Mouse (Mus musculus) ES-Bruce4 (cell line): ENCODE measurements at regions not wholly inside any gene's neighbourhood (a gene's known extent, or its start where the extent isn't known, plus 50 kb on each side); places are given as distances from the start of the nearest gene placed in this dataset.

Experiments used
- H3K27ac ChIP-seq: 2 replicates; pipeline ENCODE4 v1.5.1; 2012; ENCODE audit warnings: low read length, inconsistent platforms; ENCODE audit not compliant: insufficient read depth
- H3K27me3 ChIP-seq: 2 replicates; pipeline ENCODE4 v1.6.1; 2012; ENCODE audit warnings: mild to moderate bottlenecking, low read length, inconsistent platforms; ENCODE audit not compliant: control insufficient read depth, poor library complexity, insufficient read depth, severe bottlenecking
- H3K36me3 ChIP-seq: 2 replicates; pipeline ENCODE4 v1.6.1; 2012; ENCODE audit warnings: inconsistent platforms, mild to moderate bottlenecking, low read length, moderate library complexity; ENCODE audit not compliant: control insufficient read depth, poor library complexity, insufficient read depth, severe bottlenecking
- H3K4me1 ChIP-seq: one replicate; pipeline ENCODE4 v1.8.1; 2011; ENCODE audit warnings: low read length; ENCODE audit not compliant: control insufficient read depth, insufficient read depth
- H3K4me3 ChIP-seq: 2 replicates; pipeline ENCODE4 v1.5.1; 2011; ENCODE audit warnings: low read depth, mild to moderate bottlenecking, low read length
- H3K9ac ChIP-seq: 2 replicates; pipeline ENCODE4 v1.6.1; 2012; ENCODE audit warnings: low read depth, mild to moderate bottlenecking, inconsistent platforms; ENCODE audit not compliant: poor library complexity, severe bottlenecking
- H3K9me3 ChIP-seq: replicated peaks from 2 replicates; pipeline ENCODE4 v1.6.1; 2012; ENCODE audit warnings: mild to moderate bottlenecking, low read length, inconsistent platforms; ENCODE audit not compliant: control insufficient read depth, poor library complexity, insufficient read depth, severe bottlenecking
- CTCF ChIP-seq: IDR thresholded peaks from one replicate; pipeline ENCODE4 v1.8.1; 2011; ENCODE audit warnings: low read depth, low read length
- EP300 ChIP-seq: IDR thresholded peaks from 2 replicates; pipeline ENCODE4 v1.6.1; 2011; ENCODE audit warnings: low read depth, low read length; ENCODE audit not compliant: insufficient read depth
- POLR2A ChIP-seq: IDR thresholded peaks from one replicate; pipeline ENCODE4 v1.8.1; 2011; ENCODE audit warnings: low read length; ENCODE audit not compliant: insufficient read depth

DNA sequence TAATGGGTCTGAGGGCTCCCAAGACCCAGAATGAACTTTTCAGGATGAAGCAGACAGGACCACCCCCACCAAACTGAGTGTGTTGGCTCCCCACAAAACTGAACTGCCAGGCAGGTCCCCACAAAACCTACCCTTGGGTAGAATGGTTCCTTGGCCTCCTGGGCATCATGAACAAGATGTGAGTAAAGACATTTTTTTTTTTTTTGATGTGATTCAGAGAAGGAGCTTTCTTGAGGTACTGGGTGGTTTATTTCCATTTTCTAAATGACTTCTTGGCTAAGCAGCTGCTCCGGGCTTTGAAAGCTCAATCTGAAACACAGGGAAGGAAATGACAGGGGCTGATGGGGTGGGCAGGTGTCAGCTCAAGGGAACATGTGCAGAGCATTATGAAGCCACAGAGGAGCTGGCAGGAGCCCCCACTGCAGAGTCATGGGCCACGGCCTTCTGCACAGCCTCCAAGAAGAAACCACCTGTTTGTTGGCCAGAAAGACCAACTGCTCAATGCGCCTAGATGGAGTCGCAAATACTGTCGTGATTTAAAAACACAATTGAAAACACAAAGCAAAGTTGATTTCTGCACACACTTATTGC lies 86.2 kb upstream of the Rreb1 start:
- H3K4me1 ChIP-seq: no peaks in the 10 kb centered on the region
- TF ChIP-seq CTCF (no peak), EP300 (no peak), POLR2A (no peak)
- no peaks in the 10 kb centered on the region for H3K9me3 ChIP-seq
- no peak overlapping the region for H3K27ac ChIP-seq
- H3K9ac ChIP-seq: no peak overlapping the region
- H3K4me3 ChIP-seq: no peak overlapping the region
- peaks cover 5% of the 10 kb centered on the region; the same call in 1 of the 2 replicates for H3K27me3 ChIP-seq
- H3K36me3 ChIP-seq: no peaks in the 10 kb centered on the region

DNA sequence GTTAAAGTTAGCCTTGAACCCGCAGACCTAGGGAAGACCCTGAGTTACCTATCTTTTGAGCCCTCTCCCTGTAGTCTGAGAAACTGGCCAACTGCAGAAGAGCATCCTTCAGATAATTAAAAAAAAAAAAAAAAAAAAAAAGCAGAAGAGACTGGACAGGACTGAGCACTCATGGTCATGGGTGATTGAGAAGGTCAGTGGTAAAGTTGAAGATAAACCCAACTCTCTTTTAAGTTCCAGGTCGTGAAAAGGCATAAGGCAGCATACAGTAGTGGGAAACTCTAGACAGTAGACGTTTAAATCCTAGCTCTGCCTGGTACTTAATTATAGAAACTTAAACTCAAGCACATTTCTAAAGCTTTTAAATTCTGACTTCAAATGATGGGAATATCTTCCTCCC lies 84.6 kb upstream of the Rreb1 start:
- H3K9me3 ChIP-seq: no peaks in the 10 kb centered on the region
- peaks cover 5% of the 10 kb centered on the region; the same call in 1 of the 2 replicates for H3K27me3 ChIP-seq
- H3K4me3 ChIP-seq: no peak overlapping the region
- H3K27ac ChIP-seq: no peak overlapping the region
- H3K36me3 ChIP-seq: no peaks in the 10 kb centered on the region
- H3K9ac ChIP-seq: no peak overlapping the region
- no peak for TF ChIP-seq CTCF
- no peak for TF ChIP-seq POLR2A
- TF ChIP-seq EP300: no peak
- no peaks in the 10 kb centered on the region for H3K4me1 ChIP-seq

DNA sequence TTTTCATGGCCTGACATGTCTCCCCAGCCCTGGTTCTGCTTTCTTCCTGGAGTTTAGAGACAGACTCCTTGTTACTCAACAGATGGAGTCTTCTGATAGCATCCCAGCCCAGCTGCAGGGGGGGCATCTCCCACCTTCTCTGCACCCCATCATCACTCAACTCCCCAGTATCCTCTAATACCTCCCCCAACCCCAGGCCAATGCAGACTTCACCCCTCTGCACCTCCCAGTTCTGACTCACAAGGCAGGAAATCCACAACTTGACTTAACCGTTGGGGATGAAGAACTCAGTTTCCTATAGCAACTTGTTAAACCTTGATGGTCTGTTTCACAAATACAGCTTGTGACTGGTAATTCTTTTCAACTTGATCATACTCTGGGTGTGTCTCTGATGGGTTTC lies 73.7 kb upstream of the Rreb1 start:
- H3K27me3 ChIP-seq: no peaks in the 10 kb centered on the region
- H3K9ac ChIP-seq: no peak overlapping the region
- H3K27ac ChIP-seq: no peak overlapping the region
- H3K9me3 ChIP-seq: no peaks in the 10 kb centered on the region
- H3K4me3 ChIP-seq: no peak overlapping the region
- no peaks in the 10 kb centered on the region for H3K36me3 ChIP-seq
- TF ChIP-seq POLR2A (no peak), CTCF (no peak), EP300 (no peak)
- no peaks in the 10 kb centered on the region for H3K4me1 ChIP-seq

DNA sequence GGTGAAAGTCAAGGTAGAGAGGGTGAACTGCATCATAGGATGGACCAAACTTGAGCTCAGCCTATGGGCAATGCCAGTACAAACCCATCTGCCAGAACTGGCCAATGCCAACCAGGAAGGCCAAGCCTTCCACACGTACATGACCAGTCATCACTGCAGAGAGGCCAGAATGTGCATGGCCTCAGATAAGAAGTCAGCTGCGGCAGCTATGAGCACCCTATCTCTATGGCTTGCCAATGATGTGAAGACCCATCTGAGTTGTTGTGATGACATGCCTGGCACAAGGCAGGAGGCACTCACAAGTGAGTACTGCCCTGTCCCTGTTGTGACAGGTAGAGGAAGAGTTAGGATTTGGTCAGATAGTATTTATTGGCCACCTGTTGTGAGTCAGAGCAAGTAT lies 72.7 kb upstream of the Rreb1 start:
- H3K36me3 ChIP-seq: no peaks in the 10 kb centered on the region
- no peak for TF ChIP-seq EP300
- H3K27ac ChIP-seq: no peak overlapping the region
- H3K9me3 ChIP-seq: no peaks in the 10 kb centered on the region
- no peak overlapping the region for H3K9ac ChIP-seq
- no peaks in the 10 kb centered on the region for H3K27me3 ChIP-seq
- H3K4me1 ChIP-seq: no peaks in the 10 kb centered on the region
- no peak overlapping the region for H3K4me3 ChIP-seq

DNA sequence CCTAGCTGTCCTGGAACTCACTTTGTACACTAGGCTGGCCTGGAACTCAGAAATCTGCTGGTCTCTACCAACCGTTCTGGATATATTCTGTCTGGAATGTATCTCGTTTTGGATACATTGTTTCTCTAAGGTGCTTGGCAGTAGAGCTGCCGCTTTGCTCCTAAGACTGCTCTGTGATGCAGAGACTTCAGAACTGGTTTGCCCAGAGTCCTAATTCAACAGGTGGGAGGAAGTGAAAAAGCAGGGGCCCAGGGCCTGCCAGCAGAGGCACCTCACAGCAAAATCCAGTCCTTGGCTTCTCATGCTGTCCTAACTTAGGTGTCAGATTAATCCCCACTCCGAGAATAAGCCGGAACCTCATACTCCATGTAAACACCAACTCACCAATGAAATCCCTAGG lies 67.3 kb upstream of the Rreb1 start:
- Histone ChIP-seq H3K9me3 (no peaks in the 10 kb centered on the region), H3K9ac (no peak overlapping the region), H3K27me3 (no peaks in the 10 kb centered on the region), H3K4me1 (peaks cover 2% of the 10 kb centered on the region), H3K4me3 (no peak overlapping the region), H3K27ac (no peak overlapping the region), H3K36me3 (no peaks in the 10 kb centered on the region)
- no peak for TF ChIP-seq CTCF
- no peak for TF ChIP-seq EP300
- no peak for TF ChIP-seq POLR2A

DNA sequence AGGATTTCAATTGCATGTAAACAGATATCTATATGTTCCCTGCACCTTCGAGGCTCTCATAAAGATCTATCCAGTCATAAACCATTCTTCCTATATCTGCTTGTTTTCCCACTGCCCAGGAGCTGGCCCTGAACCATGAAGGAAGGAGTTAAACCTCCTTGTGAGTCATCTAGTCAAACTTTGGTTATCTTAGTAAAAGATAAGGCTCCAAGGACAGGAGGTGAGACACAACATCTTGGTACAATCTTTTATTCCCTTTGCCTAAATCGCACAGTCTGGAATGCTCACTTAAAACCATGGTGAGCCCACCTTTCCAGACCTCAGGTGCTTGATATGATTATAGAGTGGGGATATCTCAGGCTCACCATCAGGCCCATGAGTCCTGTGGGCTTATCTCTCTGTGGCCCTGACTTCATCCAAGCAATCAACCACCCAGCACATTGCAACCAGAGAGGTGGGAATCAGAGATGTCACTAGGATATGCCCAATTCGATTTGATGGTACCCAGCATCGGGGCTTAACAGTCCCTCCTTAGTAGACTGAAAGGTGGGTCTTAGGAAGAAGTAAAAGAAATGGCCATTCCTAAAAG lies 65.2 kb upstream of the Rreb1 start:
- Histone ChIP-seq H3K27ac (no peak overlapping the region), H3K9ac (no peak overlapping the region), H3K36me3 (no peaks in the 10 kb centered on the region), H3K4me1 (peaks cover 2% of the 10 kb centered on the region), H3K9me3 (no peaks in the 10 kb centered on the region), H3K27me3 (no peaks in the 10 kb centered on the region), H3K4me3 (no peak overlapping the region)
- no peak for TF ChIP-seq CTCF
